10 mouse cellular contexts compared by ENCODE assay signal in genomic region chr8:82306424-82306823, GRCm38 (mm10).
"Had no signal": no experiment of that assay in that cellular context is flagged by ENCODE, and none has a peak within 500 bp of the region (broad histone marks: within the 10 kb centered on the region; RNA-seq: fewer than 3 reads in every experiment).

No protein-coding gene starts in this region.

- DNase-seq: kidney, adult 11 months; kidney, adult 9 months; kidney, postnatal 36 days; liver; liver, embryonic 13.5 days; liver, postnatal 0 days; lung, postnatal 14 days; midbrain, embryonic 14.5 days; thymus, adult 2 months; thymus, postnatal 25 days had no signal
